Mouse (Mus musculus): Measurements from ENCODE around the gene Fsd1. TPM values are rescaled to one million over a fixed set of nuclear protein-coding genes. Genes with fewer than 3 reads are reported as not detected.

The Fsd1 gene
- total and polyA plus RNA-seq, 3 experiments, result 0.21 TPM; not detected in 2

DNA sequence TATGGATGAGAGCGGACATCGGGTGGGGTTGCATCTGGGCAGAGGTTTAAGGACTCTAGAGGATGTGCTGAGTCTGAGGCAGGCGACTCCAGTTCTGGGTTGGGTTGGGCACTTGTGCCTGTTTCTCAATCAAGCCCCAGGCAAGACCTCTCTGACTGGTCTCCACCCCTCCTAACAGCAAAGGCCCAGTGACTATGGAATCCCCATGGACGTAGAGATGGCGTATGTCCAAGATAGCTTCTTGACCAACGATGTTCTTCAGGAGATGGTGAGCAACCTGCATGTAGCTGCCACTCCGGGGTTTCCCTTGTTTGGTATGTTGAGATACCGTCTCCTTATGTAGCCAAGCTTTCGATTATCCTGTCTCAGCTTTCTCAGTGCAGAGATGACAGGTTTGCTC, 29.0 kb downstream of the Fsd1 start:
- Histone ChIP-seq H3K27ac (ENCODE audit: insufficient read depth, low read depth) (no peak overlapping the region), H3K36me3 (replicated peaks in 1 of 2; ENCODE audit: control insufficient read depth in 1 of 2, insufficient read depth in 1 of 2, low read length in 1 of 2) (peaks cover 71 to 86% of the 10 kb centered on the region in 2 experiments), H3K79me2 (replicated peaks; ENCODE audit: control insufficient read depth, extremely low read depth, insufficient read depth, poor library complexity, severe bottlenecking) (no peaks in the 10 kb centered on the region), H3K9ac (ENCODE audit: insufficient read depth, low read depth) (no peak overlapping the region), H3K27me3 (replicated peaks) (no peaks in the 10 kb centered on the region), H3K4me2 (ENCODE audit: insufficient read depth, low read depth, poor library complexity, severe bottlenecking) (no peak overlapping the region), H3K4me3 (replicated peaks in 1 of 3; ENCODE audit: low read depth in 2 of 3, low read length in 2 of 3, poor library complexity in 1 of 3) (no peak overlapping the region), H3K4me1 (ENCODE audit: control insufficient read depth in 1 of 2, insufficient read depth in 2 of 2) (peaks cover 3 to 15% of the 10 kb centered on the region in 2 experiments), H3K9me3 (replicated peaks; ENCODE audit: low read length) (no peaks in the 10 kb centered on the region)
- no peak for TF ChIP-seq MEF2A (IDR thresholded peaks at IDR 0.05; ENCODE audit: borderline replicate concordance, low read depth, low read length)
- TF ChIP-seq USF2 (conservative IDR thresholded peaks at IDR 0.05; ENCODE audit: low read depth, low read length), result no peak
- TF ChIP-seq RCOR1 (conservative IDR thresholded peaks at IDR 0.05; ENCODE audit: low read depth, low read length), result no peak
- TF ChIP-seq RAD21 (IDR thresholded peaks at IDR 0.05; ENCODE audit: low read depth, low read length), result no peak
- TF ChIP-seq HCFC1 (IDR thresholded peaks at IDR 0.05; ENCODE audit: low read depth, low read length), result no peak
- TF ChIP-seq CHD2 (IDR thresholded peaks at IDR 0.05; ENCODE audit: low read length), result no peak
- no peak for TF ChIP-seq MYC (IDR thresholded peaks at IDR 0.05; ENCODE audit: low read depth, low read length)
- TF ChIP-seq POLR2A (IDR thresholded peaks at IDR 0.05; ENCODE audit: low read depth, low read length), result no peak
- no peak for TF ChIP-seq PAX5 (IDR thresholded peaks at IDR 0.05; ENCODE audit: low read length)
- TF ChIP-seq ZKSCAN1 (IDR thresholded peaks at IDR 0.05; ENCODE audit: borderline replicate concordance, low read depth, low read length), result no peak
- no peak for TF ChIP-seq MXI1 (IDR thresholded peaks at IDR 0.05; ENCODE audit: low read depth, low read length)
- TF ChIP-seq SMC3 (IDR thresholded peaks at IDR 0.05; ENCODE audit: low read depth, low read length), result no peak
- TF ChIP-seq SIN3A (IDR thresholded peaks at IDR 0.05; ENCODE audit: low read length), result no peak
- TF ChIP-seq KAT2A (IDR thresholded peaks at IDR 0.05; ENCODE audit: insufficient replicate concordance, low read length), result no peak
- no peak for TF ChIP-seq UBTF (IDR thresholded peaks at IDR 0.05; ENCODE audit: low read depth, low read length)
- no peak for TF ChIP-seq E2F4 (IDR thresholded peaks at IDR 0.05; ENCODE audit: insufficient replicate concordance, low read depth, low read length)
- no peak for DNase-seq (ENCODE audit: extremely low read depth)
- dilution Hi-C loops (cut with MboI; ENCODE audit: extremely low pct_ligation_motif_present, extremely low pct_unique_long_range_greater_than_20kb, low sequenced_read_pairs), result no loop called here
- in situ Hi-C loops (cut with MboI; ENCODE audit: low pct_ligation_motif_present, low pct_unique_long_range_greater_than_20kb, low sequenced_read_pairs), result no loop called here

GRCm38 (mm10) chr17:56016382-56016781, 30.1 kb downstream of the Fsd1 start:
- dilution Hi-C loops (cut with MboI; ENCODE audit: extremely low pct_ligation_motif_present, extremely low pct_unique_long_range_greater_than_20kb, low sequenced_read_pairs) (no loop called here), in situ Hi-C loops (cut with MboI; ENCODE audit: low pct_ligation_motif_present, low pct_unique_long_range_greater_than_20kb, low sequenced_read_pairs) (no loop called here)
- no peak for DNase-seq (ENCODE audit: extremely low read depth)
- Histone ChIP-seq H3K27me3 (replicated peaks) (no peaks in the 10 kb centered on the region), H3K79me2 (replicated peaks; ENCODE audit: control insufficient read depth, extremely low read depth, insufficient read depth, poor library complexity, severe bottlenecking) (no peaks in the 10 kb centered on the region; the same call in 1 of the 2 replicates), H3K9me3 (replicated peaks; ENCODE audit: low read length) (no peaks in the 10 kb centered on the region), H3K9ac (ENCODE audit: insufficient read depth, low read depth) (no peak overlapping the region), H3K36me3 (replicated peaks in 1 of 2; ENCODE audit: control insufficient read depth in 1 of 2, insufficient read depth in 1 of 2, low read length in 1 of 2) (peaks cover 69 to 85% of the 10 kb centered on the region in 2 experiments), H3K27ac (ENCODE audit: insufficient read depth, low read depth) (no peak overlapping the region), H3K4me2 (ENCODE audit: insufficient read depth, low read depth, poor library complexity, severe bottlenecking) (no peak overlapping the region), H3K4me3 (replicated peaks in 1 of 3; ENCODE audit: low read depth in 2 of 3, low read length in 2 of 3, poor library complexity in 1 of 3) (no peak overlapping the region), H3K4me1 (ENCODE audit: control insufficient read depth in 1 of 2, insufficient read depth in 2 of 2) (peaks cover under 1 to 19% of the 10 kb centered on the region in 2 experiments)
- TF ChIP-seq MAFK (IDR thresholded peaks at IDR 0.05; ENCODE audit: insufficient replicate concordance, low read length) (no peak), MEF2A (IDR thresholded peaks at IDR 0.05; ENCODE audit: borderline replicate concordance, low read depth, low read length) (no peak), USF1 (IDR thresholded peaks at IDR 0.05; ENCODE audit: low read depth, low read length) (no peak), NRF1 (IDR thresholded peaks at IDR 0.05; ENCODE audit: low read depth, low read length) (no peak)

Measured in CH12.LX (cell line).